ENCODE assay signal across 8 mouse cellular contexts in genomic region chr7:141468522-141469211, GRCm38 (mm10). TPM values are rescaled to one million over a fixed set of nuclear protein-coding genes. Genes with fewer than 3 reads are reported as not detected.
DNase-seq lines count a peak whose midpoint lies in the region; ATAC-seq lines count a peak whose summit lies in the region.

No protein-coding gene starts in this region.

- peak overlapping the region; percentile 82 for H3K9ac ChIP-seq in forebrain, embryonic 15.5 days (replicated peaks)
- H3K9ac ChIP-seq in hindbrain, embryonic 14.5 days = peak overlapping the region; percentile 74
- peak overlapping the region; percentile 74 for H3K9ac ChIP-seq in limb, embryonic 15.5 days
- H3K9ac ChIP-seq in midbrain, embryonic 14.5 days (replicated peaks; ENCODE audit: low read length) = peak overlapping the region; percentile 75

- H3K36me3 ChIP-seq in forebrain, embryonic 15.5 days = peaks cover 29% of the 10 kb centered on the region
- H3K36me3 ChIP-seq in hindbrain, embryonic 14.5 days (replicated peaks; ENCODE audit: control insufficient read depth, insufficient read depth) = peaks cover 31% of the 10 kb centered on the region
- peaks cover 36% of the 10 kb centered on the region for H3K36me3 ChIP-seq in limb, embryonic 15.5 days
- H3K36me3 ChIP-seq in midbrain, embryonic 14.5 days (ENCODE audit: control insufficient read depth, insufficient read depth, low read length) = peaks cover 29% of the 10 kb centered on the region

- H3K4me1 ChIP-seq in forebrain, embryonic 15.5 days = peaks cover 50% of the 10 kb centered on the region
- H3K4me1 ChIP-seq in hindbrain, embryonic 14.5 days (replicated peaks; ENCODE audit: control insufficient read depth, insufficient read depth, low read length) = peaks cover 33% of the 10 kb centered on the region
- H3K4me1 ChIP-seq in limb, embryonic 15.5 days = peaks cover 65% of the 10 kb centered on the region
- H3K4me1 ChIP-seq in midbrain, embryonic 14.5 days (ENCODE audit: control insufficient read depth, insufficient read depth, low read length) = peaks cover 32% of the 10 kb centered on the region

- peak overlapping the region; percentile 56 for H3K4me2 ChIP-seq in forebrain, embryonic 15.5 days (replicated peaks)
- peak overlapping the region; percentile 71 for H3K4me2 ChIP-seq in hindbrain, embryonic 14.5 days (replicated peaks)
- H3K4me2 ChIP-seq in limb, embryonic 15.5 days = peak overlapping the region; percentile 75
- H3K4me2 ChIP-seq in midbrain, embryonic 14.5 days (ENCODE audit: low read length) = peak overlapping the region; percentile 67

- DNase-seq in urinary bladder, adult 2 months (ENCODE audit: low spot score) = peak; percentile 38
- no peak for DNase-seq in urinary bladder, postnatal 36 days (ENCODE audit: low spot score in 2 of 2)
- DNase-seq in c-Kit-positive CD71-positive TER-119-negative erythroid progenitor cells, embryonic 14.5 days (ENCODE audit: low read depth) = peak; percentile 77
- DNase-seq in hindbrain, embryonic 14.5 days (ENCODE audit: low spot score) = peak; percentile 69
- peak; percentile 84 for DNase-seq in midbrain, embryonic 14.5 days
- DNase-seq in thymus, postnatal 10 days (ENCODE audit: low spot score in 2 of 2) = peak; percentile 42 to 57

- H3K4me3 ChIP-seq in forebrain, embryonic 15.5 days = peak overlapping the region; percentile 67
- peak overlapping the region; percentile 35 for H3K4me3 ChIP-seq in hindbrain, embryonic 14.5 days (replicated peaks; ENCODE audit: low read length)
- peak overlapping the region; percentile 73 for H3K4me3 ChIP-seq in limb, embryonic 15.5 days
- peak overlapping the region; percentile 54 for H3K4me3 ChIP-seq in midbrain, embryonic 14.5 days (replicated peaks; ENCODE audit: low read depth, low read length)

- peak; percentile 79 for ATAC-seq in forebrain, embryonic 15.5 days (replicated peaks)
- peak; percentile 83 for ATAC-seq in hindbrain, embryonic 14.5 days (ENCODE audit: low FRiP score)
- peak; percentile 31; the same call in 1 of the 2 replicates for ATAC-seq in limb, embryonic 15.5 days (ENCODE audit: insufficient number of reproducible peaks, low FRiP score, low TSS enrichment, low read depth)
- ATAC-seq in midbrain, embryonic 14.5 days (ENCODE audit: low FRiP score, low TSS enrichment) = peak; percentile 80

- no peaks in the 10 kb centered on the region for H3K9me3 ChIP-seq in forebrain, embryonic 15.5 days
- no peaks in the 10 kb centered on the region for H3K9me3 ChIP-seq in hindbrain, embryonic 14.5 days (ENCODE audit: control insufficient read depth, low read length)
- no peaks in the 10 kb centered on the region for H3K9me3 ChIP-seq in limb, embryonic 15.5 days
- no peaks in the 10 kb centered on the region for H3K9me3 ChIP-seq in midbrain, embryonic 14.5 days (ENCODE audit: control insufficient read depth, low read length)

- H3K27me3 ChIP-seq in forebrain, embryonic 15.5 days = peaks cover 31% of the 10 kb centered on the region
- H3K27me3 ChIP-seq in hindbrain, embryonic 14.5 days (ENCODE audit: control insufficient read depth, insufficient read depth, low read length) = peaks cover 33% of the 10 kb centered on the region
- peaks cover 18% of the 10 kb centered on the region for H3K27me3 ChIP-seq in limb, embryonic 15.5 days
- peaks cover 36% of the 10 kb centered on the region for H3K27me3 ChIP-seq in midbrain, embryonic 14.5 days (ENCODE audit: control insufficient read depth, insufficient read depth, low read length)

- 13% methylated on average over 8 of the region's 8 CpGs for WGBS in forebrain, embryonic 15.5 days
- WGBS in hindbrain, embryonic 14.5 days = 16% methylated on average over 8 of the region's 8 CpGs
- WGBS in limb, embryonic 15.5 days = 11% methylated on average over 8 of the region's 8 CpGs
- 18% methylated on average over 8 of the region's 8 CpGs for WGBS in midbrain, embryonic 14.5 days

- peak overlapping the region; percentile 79 for H3K27ac ChIP-seq in forebrain, embryonic 15.5 days (replicated peaks)
- peak overlapping the region; percentile 89 for H3K27ac ChIP-seq in hindbrain, embryonic 14.5 days
- peak overlapping the region; percentile 90 for H3K27ac ChIP-seq in limb, embryonic 15.5 days
- H3K27ac ChIP-seq in midbrain, embryonic 14.5 days (replicated peaks; ENCODE audit: low read depth, low read length) = peak overlapping the region; percentile 84

RNA-seq across cellular contexts. Expression of gene Cd151, which starts 1.5 kb away (rescaled TPM):
- 280 and 288 TPM in 2 replicates for polyA plus RNA-seq in urinary bladder, adult 2 months (2012; rRNA removed)
- 15.9 and 18.6 TPM in 2 replicates for polyA plus RNA-seq in forebrain, embryonic 15.5 days (2015; fragmentation: Nextera tagmentation; extraction: Ambion mirVana)
- polyA plus RNA-seq in hindbrain, embryonic 14.5 days (2014; fragmentation: Nextera tagmentation; extraction: Ambion mirVana) = 47.0 and 50.4 TPM in 2 replicates
- polyA plus RNA-seq in limb, embryonic 15.5 days (2015; fragmentation: Nextera tagmentation; extraction: Ambion mirVana) = 14.2 and 20.6 TPM in 2 replicates
- polyA plus RNA-seq in midbrain, embryonic 14.5 days (2014; fragmentation: Nextera tagmentation; extraction: Ambion mirVana) = 43.8 and 44.1 TPM in 2 replicates

RNA-seq across cellular contexts. Expression of gene Polr2l, which starts 6.3 kb away (rescaled TPM):
- polyA plus RNA-seq in urinary bladder, adult 2 months (2012; rRNA removed) = 41.8 and 48.1 TPM in 2 replicates
- polyA plus RNA-seq in forebrain, embryonic 15.5 days (2015; fragmentation: Nextera tagmentation; extraction: Ambion mirVana) = 68.3 and 73.2 TPM in 2 replicates
- 81.9 and 93.0 TPM in 2 replicates for polyA plus RNA-seq in hindbrain, embryonic 14.5 days (2014; fragmentation: Nextera tagmentation; extraction: Ambion mirVana)
- polyA plus RNA-seq in limb, embryonic 15.5 days (2015; fragmentation: Nextera tagmentation; extraction: Ambion mirVana) = 54.7 and 57.5 TPM in 2 replicates
- 75.1 and 93.3 TPM in 2 replicates for polyA plus RNA-seq in midbrain, embryonic 14.5 days (2014; fragmentation: Nextera tagmentation; extraction: Ambion mirVana)

RNA-seq across cellular contexts. Expression of gene Tspan4, which starts 6.4 kb away (rescaled TPM):
- polyA plus RNA-seq in urinary bladder, adult 2 months (2012; rRNA removed) = 161 and 196 TPM in 2 replicates
- polyA plus RNA-seq in forebrain, embryonic 15.5 days (2015; fragmentation: Nextera tagmentation; extraction: Ambion mirVana) = 25.6 and 27.3 TPM in 2 replicates
- polyA plus RNA-seq in hindbrain, embryonic 14.5 days (2014; fragmentation: Nextera tagmentation; extraction: Ambion mirVana) = 61.0 and 62.2 TPM in 2 replicates
- polyA plus RNA-seq in limb, embryonic 15.5 days (2015; fragmentation: Nextera tagmentation; extraction: Ambion mirVana) = 71.4 and 79.1 TPM in 2 replicates
- polyA plus RNA-seq in midbrain, embryonic 14.5 days (2014; fragmentation: Nextera tagmentation; extraction: Ambion mirVana) = 35.2 and 36.4 TPM in 2 replicates

RNA-seq across cellular contexts. Expression of gene Cracr2b, which starts 7.8 kb away (rescaled TPM):
- polyA plus RNA-seq in urinary bladder, adult 2 months (2012; rRNA removed) = 24.0 and 25.8 TPM in 2 replicates
- polyA plus RNA-seq in forebrain, embryonic 15.5 days (2015; fragmentation: Nextera tagmentation; extraction: Ambion mirVana) = 5.0 and 8.5 TPM in 2 replicates
- 3.7 and 8.1 TPM in 2 replicates for polyA plus RNA-seq in hindbrain, embryonic 14.5 days (2014; fragmentation: Nextera tagmentation; extraction: Ambion mirVana)
- polyA plus RNA-seq in limb, embryonic 15.5 days (2015; fragmentation: Nextera tagmentation; extraction: Ambion mirVana) = 16.4 and 21.6 TPM in 2 replicates
- 3.8 and 4.6 TPM in 2 replicates for polyA plus RNA-seq in midbrain, embryonic 14.5 days (2014; fragmentation: Nextera tagmentation; extraction: Ambion mirVana)

RNA-seq across cellular contexts. Expression of gene Pnpla2, which starts 13.7 kb away (rescaled TPM):
- 108 and 133 TPM in 2 replicates for polyA plus RNA-seq in urinary bladder, adult 2 months (2012; rRNA removed)
- 21.5 and 22.0 TPM in 2 replicates for polyA plus RNA-seq in forebrain, embryonic 15.5 days (2015; fragmentation: Nextera tagmentation; extraction: Ambion mirVana)
- polyA plus RNA-seq in hindbrain, embryonic 14.5 days (2014; fragmentation: Nextera tagmentation; extraction: Ambion mirVana) = 15.3 and 18.4 TPM in 2 replicates
- 16.9 and 23.6 TPM in 2 replicates for polyA plus RNA-seq in limb, embryonic 15.5 days (2015; fragmentation: Nextera tagmentation; extraction: Ambion mirVana)
- polyA plus RNA-seq in midbrain, embryonic 14.5 days (2014; fragmentation: Nextera tagmentation; extraction: Ambion mirVana) = 15.8 and 15.9 TPM in 2 replicates

Comparison
In these comparisons a context has a peak if more than half of its experiments do, and no peak if none do; other contexts are left out.
1. DNase-seq: peak in urinary bladder, adult 2 months (single experiment), c-Kit-positive CD71-positive TER-119-negative erythroid progenitor cells, embryonic 14.5 days (single experiment), hindbrain, embryonic 14.5 days (single experiment), midbrain, embryonic 14.5 days (single experiment) and thymus, postnatal 10 days (2 of 2); none in urinary bladder, postnatal 36 days (0 of 2).
2. ATAC-seq: peak in every context shown above with its lines; median percentile 83 in hindbrain, embryonic 14.5 days; 80 in midbrain, embryonic 14.5 days; 79 in forebrain, embryonic 15.5 days; 31 in limb, embryonic 15.5 days.
3. Peak in every context shown above with its lines, with median percentiles within 50 percentile points of each other: H3K27ac ChIP-seq, H3K4me2 ChIP-seq, H3K4me3 ChIP-seq and H3K9ac ChIP-seq.